Mouse (Mus musculus): ENCODE measurements around the gene Iqgap2.

Gene Iqgap2

GRCm38 (mm10) chr13:95832712-95833111 lies 59.0 kb downstream of the Iqgap2 start:
- DNase-seq (ENCODE audit: inconsistent age in 2 of 2, low spot score in 1 of 2), result peak in 1 of 2 experiments; percentile 61

DNA sequence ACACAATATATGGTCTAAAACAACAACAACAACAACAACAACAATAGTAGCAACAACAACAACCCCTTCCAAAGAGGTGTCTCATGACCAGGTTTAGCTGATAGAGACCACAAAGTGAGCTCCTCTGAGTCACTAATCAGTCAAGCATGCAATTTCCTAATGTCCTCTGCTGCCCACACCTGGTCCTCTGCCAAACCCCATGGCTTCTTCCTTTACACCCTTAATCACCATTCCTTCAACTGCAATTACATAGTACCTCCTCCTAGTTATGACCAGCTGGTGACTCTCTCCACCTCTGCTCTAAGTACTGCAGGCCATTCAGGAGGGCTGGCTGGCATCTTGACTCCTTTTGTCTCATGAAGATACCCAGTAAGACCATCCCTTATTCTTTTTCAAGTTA lies 60.0 kb downstream of the Iqgap2 start:
- DNase-seq (ENCODE audit: inconsistent age in 2 of 2, low spot score in 1 of 2), result peak; percentile 62 to 84

DNA sequence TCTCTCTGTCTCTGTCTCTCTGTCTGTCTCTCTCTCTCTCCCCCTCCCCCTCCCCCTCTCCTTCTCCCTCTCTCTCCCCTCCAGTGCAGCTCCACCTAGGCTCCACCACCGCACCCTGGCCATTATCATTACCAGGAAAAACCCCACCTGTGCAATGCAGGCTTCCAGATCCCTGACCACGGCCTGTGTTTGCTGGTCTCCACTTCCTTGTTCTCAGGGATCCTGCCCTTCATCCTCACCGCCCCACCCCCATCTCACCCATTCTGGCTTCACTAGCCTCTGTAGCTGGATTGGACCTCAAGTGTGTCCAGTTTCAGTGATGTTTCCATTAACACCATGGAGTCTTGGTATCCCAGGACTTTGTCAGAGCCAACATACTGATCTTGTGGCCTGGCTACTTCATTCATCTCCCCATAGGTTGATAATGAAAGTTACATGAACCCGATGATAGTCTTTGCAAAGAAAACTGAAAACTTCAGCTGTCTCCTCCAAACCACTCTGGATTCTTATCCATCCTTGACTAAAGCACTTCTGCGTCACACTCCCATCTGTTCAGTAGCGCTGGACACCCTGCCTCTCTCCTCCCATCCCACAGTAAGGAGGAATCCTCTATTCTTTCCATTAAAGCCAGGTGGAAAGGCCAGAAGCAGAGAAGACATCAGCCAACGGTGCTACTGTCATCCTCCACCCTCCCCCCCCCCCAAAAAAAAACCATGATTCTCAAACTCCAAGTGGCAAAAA lies 62.1 kb downstream of the Iqgap2 start:
- DNase-seq (ENCODE audit: inconsistent age in 2 of 2, low spot score in 1 of 2), result no peak

GRCm38 (mm10) chr13:95828616-95829015 lies 63.1 kb downstream of the Iqgap2 start:
- no peak for DNase-seq (ENCODE audit: inconsistent age in 2 of 2, low spot score in 1 of 2)

GRCm38 (mm10) chr13:95826178-95826577 lies 65.5 kb downstream of the Iqgap2 start:
- no peak for DNase-seq (ENCODE audit: inconsistent age in 2 of 2, low spot score in 1 of 2)

DNA sequence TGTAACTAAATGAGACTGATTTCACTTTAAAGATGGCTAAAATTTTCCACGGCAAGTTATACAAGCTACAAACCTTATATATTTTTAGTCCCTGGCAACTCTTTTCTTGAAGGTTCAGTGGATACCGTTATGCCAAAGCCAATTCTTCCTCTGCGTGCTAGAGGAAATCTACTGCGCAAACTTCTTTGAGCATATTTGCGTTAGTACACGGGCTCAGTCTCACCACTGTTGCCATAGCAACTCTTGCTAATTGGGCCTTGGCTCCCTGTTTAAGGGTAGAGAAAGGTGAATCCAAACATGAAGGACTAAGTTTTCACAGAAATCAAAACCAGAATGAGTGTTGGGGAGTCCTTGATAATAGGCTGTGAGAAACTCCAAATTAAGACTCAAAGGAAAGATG lies 68.8 kb downstream of the Iqgap2 start:
- DNase-seq (ENCODE audit: inconsistent age in 2 of 2, low spot score in 1 of 2), result no peak

GRCm38 (mm10) chr13:95820071-95820470 lies 71.7 kb downstream of the Iqgap2 start:
- peak; percentile 61 to 83 for DNase-seq (ENCODE audit: inconsistent age in 2 of 2, low spot score in 1 of 2)

GRCm38 (mm10) chr13:95818941-95819340 lies 72.8 kb downstream of the Iqgap2 start:
- peak; percentile 71 to 88 for DNase-seq (ENCODE audit: inconsistent age in 2 of 2, low spot score in 1 of 2)

DNA sequence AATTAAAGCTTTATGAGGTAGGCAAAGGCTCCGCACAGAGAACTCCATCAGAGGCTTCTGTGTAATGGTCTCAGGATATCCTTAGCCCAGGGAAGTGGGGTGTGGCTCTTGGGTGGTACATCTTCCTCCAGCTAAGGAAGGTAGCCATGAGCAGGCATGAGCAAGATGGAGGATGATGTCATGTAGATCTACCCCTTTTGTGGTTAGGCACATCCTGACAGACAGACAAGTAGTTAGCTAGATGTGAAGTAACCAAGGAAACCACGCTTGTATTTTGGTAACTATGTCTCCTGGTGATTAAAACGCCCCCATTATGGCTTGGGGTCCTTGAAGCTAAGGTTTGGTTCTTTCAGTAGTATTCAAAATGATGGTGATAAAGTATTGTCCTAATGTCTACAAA lies 78.1 kb downstream of the Iqgap2 start:
- no peak for DNase-seq (ENCODE audit: inconsistent age in 2 of 2, low spot score in 1 of 2)

- DNase-seq (ENCODE audit: inconsistent age in 2 of 2, low spot score in 1 of 2), result no peak
These were observed 80.9 kb downstream of the Iqgap2 start for GRCm38 (mm10) chr13:95810796-95811195.

GRCm38 (mm10) chr13:95807106-95807750 lies 84.5 kb downstream of the Iqgap2 start:
- peak in 1 of 2 experiments; percentile 66 for DNase-seq (ENCODE audit: inconsistent age in 2 of 2, low spot score in 1 of 2)

DNA sequence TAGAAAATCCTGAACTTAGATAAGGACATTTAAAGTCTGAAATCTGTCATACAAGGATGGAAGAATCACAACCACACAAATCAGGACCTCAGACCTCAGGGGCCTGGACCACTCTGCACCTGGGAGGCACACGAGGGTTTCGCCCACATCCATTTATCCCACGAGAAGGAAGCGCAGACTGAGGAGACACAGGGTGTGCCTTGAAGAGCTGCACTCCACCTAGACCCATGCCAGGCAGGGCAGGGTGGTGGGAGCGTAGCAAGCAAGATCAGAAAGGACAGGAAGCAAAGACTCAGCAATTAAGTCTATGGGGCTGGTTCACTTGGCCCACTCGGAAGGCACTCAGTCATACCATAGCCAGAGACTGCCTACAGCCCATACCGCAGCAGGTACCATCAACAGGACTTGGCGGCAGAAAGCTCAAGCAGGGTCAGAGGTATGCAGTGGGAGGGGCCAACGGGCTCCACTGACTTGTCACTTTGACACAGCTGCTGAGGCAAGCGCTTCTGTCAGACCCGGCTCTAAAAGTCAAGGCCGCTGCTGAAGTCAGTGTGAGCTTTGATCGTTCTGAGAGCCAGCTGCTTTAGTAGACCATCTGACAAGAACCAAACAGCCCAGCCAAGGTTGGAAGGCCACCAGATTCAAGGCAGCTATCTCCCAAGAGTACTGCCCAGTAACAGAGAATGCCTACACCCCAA lies 86.1 kb downstream of the Iqgap2 start:
- DNase-seq (ENCODE audit: inconsistent age in 2 of 2, low spot score in 1 of 2), result peak; percentile 95 to 96

DNA sequence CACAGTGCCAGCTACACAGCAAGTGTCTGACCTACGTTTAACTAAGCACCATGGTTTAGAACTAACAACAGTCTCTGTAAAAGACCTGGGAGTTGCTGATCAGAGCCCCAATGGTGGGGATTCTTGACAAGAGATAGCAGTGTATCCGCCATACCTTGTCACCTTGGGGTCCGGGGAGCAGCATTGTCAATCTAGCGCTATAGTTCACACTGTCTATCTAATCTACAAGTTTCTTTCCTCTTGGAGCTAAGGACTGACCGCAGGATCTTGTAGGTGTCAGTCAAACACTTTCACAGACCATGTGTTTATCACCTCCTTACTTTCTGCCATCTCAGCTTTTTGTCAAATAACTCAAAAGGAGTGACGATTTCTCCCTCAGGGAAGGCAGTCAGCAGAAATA lies 87.6 kb downstream of the Iqgap2 start:
- no peak for DNase-seq (ENCODE audit: inconsistent age in 2 of 2, low spot score in 1 of 2)

DNA sequence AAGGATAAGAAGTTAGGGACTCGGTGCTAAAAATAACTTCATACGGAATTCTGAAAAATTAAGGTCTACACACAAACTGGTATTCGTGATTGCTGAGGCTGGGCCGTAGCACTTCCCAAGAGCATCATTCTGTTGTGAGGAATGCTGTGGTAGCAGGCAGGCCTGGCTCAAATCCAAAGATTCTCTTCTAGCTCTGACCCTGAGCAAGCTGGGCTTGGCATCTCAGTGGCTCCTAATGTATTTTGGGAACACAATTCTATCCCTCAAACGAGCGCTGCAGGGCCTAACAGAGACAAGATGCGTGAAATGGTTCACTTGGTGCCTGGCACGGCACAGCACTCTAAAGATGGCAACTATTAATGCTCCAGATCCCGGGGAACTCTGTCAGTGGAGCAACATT lies 90.8 kb downstream of the Iqgap2 start:
- DNase-seq (ENCODE audit: inconsistent age in 2 of 2, low spot score in 1 of 2), result peak; percentile 66 to 84

- DNase-seq (ENCODE audit: inconsistent age in 2 of 2, low spot score in 1 of 2), result no peak
These were observed 92.4 kb downstream of the Iqgap2 start for GRCm38 (mm10) chr13:95799322-95799721.

DNA sequence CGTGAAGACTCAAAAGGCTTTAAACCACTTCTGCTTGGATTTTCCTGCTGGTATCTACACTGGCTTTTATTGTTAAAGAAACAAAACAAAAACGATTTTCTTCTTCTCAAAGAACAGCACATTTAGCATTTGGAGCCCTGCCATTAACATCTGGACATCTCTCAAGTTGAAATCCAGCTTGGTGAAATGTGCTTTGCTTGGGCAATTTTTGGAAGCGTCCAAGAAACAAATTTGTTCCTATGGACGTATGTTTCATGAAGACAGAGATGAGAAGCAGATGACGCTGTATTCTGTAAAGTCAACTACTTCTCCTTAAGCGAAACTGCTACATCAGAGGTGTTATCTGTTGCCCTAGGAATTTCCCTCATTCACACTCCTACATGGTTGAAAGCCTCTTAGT lies 93.0 kb downstream of the Iqgap2 start:
- DNase-seq (ENCODE audit: inconsistent age in 2 of 2, low spot score in 1 of 2), result no peak

- DNase-seq (ENCODE audit: inconsistent age in 2 of 2, low spot score in 1 of 2), result no peak
These were observed 94.2 kb downstream of the Iqgap2 start for GRCm38 (mm10) chr13:95797530-95797929.

- DNase-seq (ENCODE audit: inconsistent age in 2 of 2, low spot score in 1 of 2), result peak in 1 of 2 experiments; percentile 72
These were observed 97.4 kb downstream of the Iqgap2 start for GRCm38 (mm10) chr13:95794346-95794745.

DNA sequence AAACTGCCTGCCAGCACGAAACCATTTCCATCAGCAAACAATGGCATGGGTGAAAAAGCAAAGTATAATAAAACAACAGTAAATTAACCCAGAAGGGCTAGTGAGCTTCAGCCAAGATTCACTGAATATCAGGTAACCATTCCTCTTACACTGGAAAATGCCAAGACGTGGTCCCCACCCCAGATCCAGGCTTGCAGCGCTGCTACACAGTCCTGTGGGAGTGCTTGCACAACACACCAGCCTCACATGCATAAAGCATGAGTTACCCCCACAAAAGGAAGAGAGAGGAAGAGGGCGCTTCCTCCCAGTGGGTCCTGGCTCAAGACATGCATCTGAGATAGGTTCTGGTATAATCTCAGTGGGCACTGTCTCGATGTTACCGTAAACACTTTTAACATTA lies 100.8 kb downstream of the Iqgap2 start:
- no peak for DNase-seq (ENCODE audit: inconsistent age in 2 of 2, low spot score in 1 of 2)

GRCm38 (mm10) chr13:95788631-95789376 lies 102.9 kb downstream of the Iqgap2 start:
- DNase-seq (ENCODE audit: inconsistent age in 2 of 2, low spot score in 1 of 2), result peak in 1 of 2 experiments; percentile 69

DNA sequence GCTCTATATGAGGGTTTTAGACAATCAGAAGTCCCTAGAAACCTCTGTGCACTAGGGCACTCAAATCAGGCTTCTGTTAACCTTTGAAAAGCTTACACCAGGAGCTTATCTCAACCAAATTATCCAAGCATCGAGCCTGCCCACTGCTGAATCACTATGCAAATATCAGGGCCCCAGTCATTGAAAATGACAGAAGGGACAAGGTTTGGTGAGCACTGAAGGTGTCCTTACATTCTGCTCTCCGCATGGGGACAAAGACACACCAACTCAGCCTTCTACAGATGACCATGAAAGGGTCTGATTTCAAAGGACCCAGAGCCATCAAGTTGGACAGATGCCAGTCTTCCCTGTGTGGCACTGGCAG lies 108.8 kb downstream of the Iqgap2 start:
- DNase-seq (ENCODE audit: inconsistent age in 2 of 2, low spot score in 1 of 2), result peak; percentile 73 to 89

All from adrenal gland, adult (tissue).